Mouse (Mus musculus): ENCODE results near the gene Bmf.

- TF ChIP-seq CTCF (IDR thresholded peaks at IDR 0.05; ENCODE audit: low read depth) (no peak), EP300 (optimal IDR thresholded peaks at IDR 0.05) (no peak)
These were observed 12.3 kb downstream of the Bmf start for GRCm38 (mm10) chr2:118537226-118537625.

Data from stomach, postnatal 0 days (tissue).